Mouse (Mus musculus) frontal cortex, postnatal 14 days (tissue): ENCODE measurements at regions not wholly inside any gene's neighbourhood (a gene's known extent, or its start where the extent isn't known, plus 50 kb on each side); places are given as distances from the start of the nearest gene placed in this dataset.
"Not testable (repeated sequence)": the region's sequence is repeated elsewhere in the genome, so short reads cannot be mapped to it uniquely, and the experiment has no call there.

Source experiments
- DNase-seq, 2 experiments: peaks; one replicate each; pipeline ENCODE4 v3.0.0; 2022; ENCODE audit warnings: low spot score in 2 of 2

DNA sequence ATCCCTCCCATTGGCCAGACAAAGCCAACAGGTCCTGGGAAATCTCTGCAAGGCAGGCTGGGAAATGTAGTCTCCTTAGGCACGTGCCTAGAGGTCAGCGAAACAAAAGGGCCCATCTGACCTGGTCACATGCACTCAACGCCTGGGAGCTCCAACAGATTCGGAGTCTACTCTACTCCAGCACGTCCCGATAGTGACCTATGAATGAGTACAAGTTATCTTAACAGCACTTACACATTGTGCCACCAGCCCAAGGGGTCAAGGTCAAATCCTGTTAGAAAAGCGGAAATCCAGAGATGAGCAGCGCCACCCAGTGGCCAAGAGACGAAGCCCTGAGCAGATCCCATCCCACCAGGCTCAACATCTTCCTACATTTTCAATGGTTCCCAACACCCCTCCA is 129.1 kb upstream of the A430005L14Rik start:
- DNase-seq, result peak in 1 of 2 experiments; percentile 10

DNA sequence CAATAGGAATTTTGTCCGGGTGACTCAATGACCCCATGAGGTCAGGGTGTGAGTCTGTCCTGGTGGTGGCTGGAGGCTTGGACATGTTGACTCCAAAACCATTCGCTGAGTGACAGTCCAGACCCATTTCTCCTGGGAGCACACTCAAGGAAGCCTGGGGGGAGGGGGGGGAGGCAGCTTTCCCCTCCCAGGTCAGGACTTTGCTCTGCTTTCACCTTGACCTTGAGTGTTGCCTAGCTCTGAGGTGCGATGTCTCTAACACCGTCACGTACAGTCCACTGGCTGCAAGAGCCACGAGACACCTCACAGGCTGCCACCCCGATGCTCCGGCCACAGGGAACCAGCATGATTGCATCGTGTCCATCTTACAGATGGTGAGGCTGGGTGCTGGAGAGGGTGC is 127.3 kb upstream of the A430005L14Rik start:
- no peak for DNase-seq

- no peak for DNase-seq
Observed at GRCm38 (mm10) chr4:153830491-153830890, 126.5 kb upstream of the A430005L14Rik start.

- not testable (repeated sequence) for DNase-seq
Observed at GRCm38 (mm10) chr4:153831251-153831650, 125.8 kb upstream of the A430005L14Rik start.

DNA sequence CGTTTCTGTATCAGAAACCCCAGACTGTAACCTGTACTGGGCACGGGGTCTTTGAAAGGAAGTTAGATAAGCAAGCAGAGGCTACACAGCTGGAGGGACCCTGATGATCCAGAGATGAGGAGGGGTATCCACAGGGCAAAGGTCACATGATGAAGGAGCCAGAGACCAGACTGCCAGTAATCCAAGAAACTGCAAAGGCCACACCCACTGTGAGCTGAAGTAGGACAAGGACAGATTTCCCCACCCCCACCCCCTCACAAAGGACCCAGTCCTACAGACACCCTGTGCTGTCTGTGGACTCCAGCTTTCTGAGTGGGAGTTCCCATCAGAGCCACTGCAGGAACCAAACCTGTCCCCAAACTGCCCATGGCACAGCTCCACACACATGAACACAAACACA is 124.9 kb upstream of the A430005L14Rik start:
- DNase-seq, result no peak

DNA sequence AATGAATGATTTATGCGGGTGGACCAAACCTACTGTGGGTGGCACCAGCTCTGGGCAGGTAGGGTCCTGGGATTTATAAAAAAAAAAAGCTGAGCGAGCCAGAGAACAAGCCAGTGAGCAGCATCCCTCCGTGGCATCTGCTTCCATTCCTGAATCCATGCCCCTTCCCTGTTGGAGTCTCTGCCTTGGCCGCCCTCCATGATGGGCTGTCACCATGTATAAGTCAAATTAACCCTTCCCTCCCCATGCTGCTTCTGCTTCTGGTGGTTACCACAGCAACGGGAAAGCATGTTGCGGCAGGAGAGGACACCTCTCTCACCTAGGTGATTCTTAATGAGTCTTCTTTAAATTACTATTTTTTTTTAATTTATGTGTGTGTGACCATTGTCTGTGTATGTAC is 112.3 kb upstream of the A430005L14Rik start:
- DNase-seq, result no peak

DNA sequence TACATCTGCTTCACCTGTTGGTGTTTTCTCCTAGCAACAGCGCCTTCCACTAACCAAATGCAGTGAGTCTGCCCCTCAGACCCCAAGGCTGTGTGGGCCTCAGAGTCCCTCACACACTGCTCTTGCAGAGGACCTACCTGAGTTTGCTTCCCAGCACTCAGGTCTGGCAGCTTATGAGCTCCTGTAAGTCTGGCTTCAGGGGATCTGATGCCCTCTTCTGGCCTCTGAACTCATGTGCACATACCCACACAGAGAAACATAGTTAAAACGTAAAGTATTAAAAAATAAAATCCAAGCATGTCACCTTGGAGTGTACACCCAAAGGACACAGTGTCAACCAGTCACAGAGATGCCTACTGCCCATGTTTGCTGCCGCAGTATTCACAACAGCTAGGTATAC is 108.8 kb upstream of the A430005L14Rik start:
- no peak for DNase-seq

DNA sequence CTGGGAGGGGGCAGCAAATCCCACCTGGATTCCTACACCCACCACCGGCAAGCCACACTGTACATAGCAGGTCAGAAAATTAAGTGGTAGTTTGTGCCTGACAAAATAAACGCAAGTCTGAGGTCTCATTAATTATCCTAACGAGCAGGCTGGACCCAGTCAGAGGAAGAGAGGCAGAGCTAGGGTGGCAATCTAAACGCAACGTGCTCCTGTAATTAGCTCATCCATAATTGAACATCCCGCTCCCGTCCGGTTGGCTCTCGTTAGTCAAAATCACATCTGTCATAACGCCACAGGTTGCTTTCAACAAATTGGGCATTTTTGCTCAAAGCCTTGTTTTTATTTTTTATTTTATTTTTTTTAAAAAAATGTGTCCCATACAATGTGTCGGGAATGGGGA is 106.9 kb upstream of the A430005L14Rik start:
- DNase-seq, result no peak

DNA sequence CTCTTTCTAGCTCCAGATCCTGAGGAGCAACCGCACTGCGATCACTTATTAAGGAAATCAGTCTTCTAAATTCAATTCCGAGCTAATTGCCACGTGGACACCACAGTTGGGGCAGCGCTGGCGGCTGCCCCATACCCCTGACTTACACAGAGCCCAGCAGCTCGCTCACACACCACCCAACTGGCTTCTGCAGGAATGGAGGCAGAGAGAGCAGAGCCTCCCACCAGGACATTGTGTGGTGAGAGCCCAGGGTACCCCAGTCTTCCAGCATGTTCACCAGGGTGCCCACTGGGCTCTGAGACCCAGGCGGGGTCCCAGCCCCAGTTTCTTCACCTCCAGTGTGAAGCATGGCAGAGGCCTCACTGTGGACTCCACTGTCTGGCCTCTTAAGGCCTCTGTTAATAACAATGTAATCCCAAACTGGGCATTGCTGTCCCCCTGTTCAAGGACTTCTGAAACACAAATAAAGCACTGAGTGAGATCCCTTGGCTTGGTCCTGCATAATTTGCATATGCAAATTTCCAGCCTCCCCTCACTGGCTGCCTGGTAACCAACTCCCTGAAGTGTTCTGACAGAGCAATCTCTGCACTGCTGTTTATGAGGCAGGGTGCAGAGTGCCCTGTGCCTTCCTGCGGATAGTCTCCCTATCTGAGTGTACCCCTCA is 102.8 kb upstream of the A430005L14Rik start:
- DNase-seq, result peak in 1 of 2 experiments; percentile 9

- no peak for DNase-seq
Observed at GRCm38 (mm10) chr4:153854748-153855092, 102.3 kb upstream of the A430005L14Rik start.

GRCm38 (mm10) chr4:153861420-153861819 is 95.6 kb upstream of the A430005L14Rik start:
- no peak for DNase-seq

GRCm38 (mm10) chr4:153862121-153862660 is 94.8 kb upstream of the A430005L14Rik start:
- DNase-seq, result no peak

GRCm38 (mm10) chr4:153872346-153872745 is 84.7 kb upstream of the A430005L14Rik start:
- no peak for DNase-seq

- not testable (repeated sequence) for DNase-seq
Observed at GRCm38 (mm10) chr4:153875036-153875435, 82.0 kb upstream of the A430005L14Rik start.

DNA sequence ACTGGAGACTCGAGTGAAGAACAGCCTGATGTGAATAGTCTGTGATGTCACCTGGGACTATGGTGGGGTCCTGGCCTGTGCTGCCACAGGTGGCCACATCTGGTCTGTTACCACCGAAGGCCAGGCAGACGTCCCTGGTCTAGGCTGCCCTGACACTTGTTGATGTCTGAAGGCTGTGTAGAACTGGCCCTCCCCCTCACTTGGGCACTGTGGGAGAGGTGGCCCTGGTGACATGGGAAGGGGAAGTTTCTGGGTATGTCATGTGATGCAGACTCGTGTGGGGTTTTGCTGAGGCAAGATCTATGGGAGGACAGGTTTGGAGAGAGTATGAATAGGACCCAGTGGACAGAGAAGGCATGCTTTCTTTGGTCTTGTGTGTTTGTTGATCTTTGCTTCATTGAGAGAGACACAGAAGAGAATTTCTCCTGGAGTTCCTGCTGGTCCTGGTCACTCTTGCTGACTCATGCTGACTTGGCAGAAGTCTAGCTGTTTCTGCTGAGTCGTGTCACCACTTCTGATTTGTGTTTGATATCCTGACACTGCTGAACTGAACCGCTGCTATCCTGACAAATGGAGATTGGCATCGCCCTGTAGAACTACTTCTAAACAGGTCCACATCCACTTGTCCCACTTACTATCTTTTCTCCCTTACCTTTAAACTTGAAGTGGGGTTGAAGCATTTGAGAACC is 79.9 kb upstream of the A430005L14Rik start:
- no peak for DNase-seq

DNA sequence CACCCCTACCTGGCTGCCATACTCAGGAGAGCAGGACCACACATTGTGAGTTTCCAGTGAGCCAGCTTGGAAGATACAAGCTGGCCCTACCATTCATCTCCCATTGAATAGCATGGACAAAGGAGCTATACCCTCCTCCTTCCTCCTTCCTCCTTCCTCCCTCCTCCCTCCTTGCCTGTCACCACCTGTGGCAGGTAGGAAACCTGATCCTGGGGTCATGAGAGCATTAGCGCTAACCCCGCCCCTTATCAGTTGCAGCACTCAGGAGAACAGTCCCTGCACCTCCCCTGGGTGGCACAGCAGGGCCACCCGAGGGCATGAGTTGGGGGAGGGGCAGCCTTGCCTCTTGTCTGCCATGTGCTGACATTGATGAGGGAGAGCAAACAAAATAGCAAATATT is 74.0 kb upstream of the A430005L14Rik start:
- no peak for DNase-seq

DNA sequence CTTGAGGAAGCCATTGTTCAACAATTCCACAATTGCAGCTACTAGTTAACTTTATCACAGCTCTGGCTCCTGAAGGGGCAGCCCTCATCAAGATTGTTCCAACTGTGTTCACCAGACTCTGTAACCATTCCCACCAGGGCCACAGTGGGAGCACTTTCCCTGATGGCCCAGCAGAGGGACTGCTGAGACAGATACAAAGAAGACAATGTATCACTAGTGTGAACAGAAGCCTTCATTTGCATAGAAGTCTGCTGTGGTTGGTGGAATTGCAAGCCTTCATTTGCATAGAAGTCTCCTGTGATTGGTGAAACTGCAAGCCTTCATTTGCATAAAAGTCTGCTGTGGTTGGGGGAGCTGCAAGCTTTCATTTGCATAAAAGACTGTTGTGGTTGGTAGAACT is 73.0 kb upstream of the A430005L14Rik start:
- DNase-seq, result no peak

DNA sequence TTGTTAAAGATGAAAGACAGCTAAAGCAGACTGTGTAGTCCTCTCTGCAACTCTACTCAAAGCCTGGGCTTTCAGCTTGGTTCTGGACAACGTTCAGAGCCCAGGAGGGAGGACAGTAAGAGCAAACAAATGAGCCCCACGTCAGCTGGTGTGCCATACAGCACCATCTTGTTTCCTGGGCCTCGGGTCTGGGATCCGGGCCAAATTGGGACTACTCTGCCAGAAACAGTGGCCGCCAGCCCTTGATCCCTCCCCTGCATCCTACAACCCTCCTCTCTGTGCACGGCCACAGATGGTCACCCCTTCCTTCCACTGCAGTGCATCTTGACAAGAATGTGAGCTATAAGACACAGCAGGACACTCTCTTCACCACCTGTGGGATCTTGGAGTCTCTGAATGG is 71.2 kb upstream of the A430005L14Rik start:
- peak in 1 of 2 experiments; percentile 9 for DNase-seq

GRCm38 (mm10) chr4:153890130-153890529 is 66.9 kb upstream of the A430005L14Rik start:
- DNase-seq, result no peak

GRCm38 (mm10) chr4:153899721-153900120 is 57.3 kb upstream of the A430005L14Rik start:
- DNase-seq, result no peak

- DNase-seq, result no peak
Observed at GRCm38 (mm10) chr4:153905076-153905475, 52.0 kb upstream of the A430005L14Rik start.

DNA sequence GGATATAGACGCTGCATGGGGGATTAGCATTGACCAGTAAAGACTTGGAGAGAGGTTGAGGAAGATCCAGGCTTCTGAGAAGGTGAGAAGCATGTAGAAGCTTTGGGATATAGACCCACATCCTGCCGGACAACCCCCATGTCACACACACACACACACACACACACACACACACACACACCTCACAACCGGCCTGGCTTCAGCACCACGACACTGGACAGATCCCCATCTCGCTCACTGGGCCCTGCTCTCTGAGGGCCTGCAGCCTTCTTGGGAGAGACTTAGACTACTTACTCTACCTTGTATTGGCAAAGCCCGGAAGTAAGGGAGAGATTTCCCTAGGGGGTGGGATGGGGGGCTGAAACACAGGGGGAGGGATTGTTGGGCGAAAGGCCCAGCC is 51.5 kb upstream of the A430005L14Rik start:
- no peak for DNase-seq
